Comparison of ENCODE assay signal across 8 mouse cellular contexts in the genomic region with DNA sequence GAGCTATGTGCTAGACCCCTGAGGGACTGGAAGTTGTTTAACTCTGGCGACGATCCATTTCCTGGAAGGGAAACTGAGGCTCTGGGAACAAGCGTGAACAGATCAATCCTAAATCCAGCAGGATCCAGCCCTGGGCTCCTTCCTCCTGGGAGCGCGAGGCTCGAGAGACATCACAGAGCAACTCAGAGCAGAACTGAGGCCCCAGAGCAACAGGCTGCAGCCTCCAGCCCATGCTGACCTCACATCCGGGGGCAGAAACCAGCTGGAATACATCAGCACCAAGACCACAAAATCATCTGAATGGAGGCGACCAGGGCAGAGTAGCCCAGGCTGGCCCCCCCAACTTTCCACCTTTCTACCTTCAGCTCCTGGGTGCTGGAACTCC. TPM values are rescaled to one million over a fixed set of nuclear protein-coding genes. Genes with fewer than 3 reads are reported as not detected.
A peak's percentile ranks its signal among the peaks of the same experiment; 100 is the strongest.
DNase-seq lines count a peak whose midpoint lies in the region; ATAC-seq and TF ChIP-seq lines count a peak whose summit lies in the region.

No protein-coding gene starts in this region.

- H3K4me3 ChIP-seq in liver, embryonic 11.5 days (ENCODE audit: low read depth, low read length) = no peak overlapping the region
- no peak overlapping the region for H3K4me3 ChIP-seq in liver, postnatal 0 days (ENCODE audit: low read depth, low read length)
- no peak overlapping the region for H3K4me3 ChIP-seq in hindbrain, embryonic 13.5 days
- H3K4me3 ChIP-seq in limb, embryonic 14.5 days (replicated peaks; ENCODE audit: low read length) = peak overlapping the region; percentile 18
- no peak overlapping the region for H3K4me3 ChIP-seq in stomach, embryonic 14.5 days (ENCODE audit: low read depth, low read length)

- H3K9ac ChIP-seq in liver, embryonic 11.5 days (ENCODE audit: low read depth, low read length) = no peak overlapping the region
- H3K9ac ChIP-seq in liver, postnatal 0 days (replicated peaks) = no peak overlapping the region
- 0 out of 2 replicates have a peak overlapping the region, but pooled peaks have one; percentile 25 for H3K9ac ChIP-seq in hindbrain, embryonic 13.5 days
- no peak overlapping the region for H3K9ac ChIP-seq in limb, embryonic 14.5 days (ENCODE audit: low read depth, low read length, severe bottlenecking)
- no peak overlapping the region for H3K9ac ChIP-seq in stomach, embryonic 14.5 days (replicated peaks; ENCODE audit: low read depth, low read length)

- no peak for TF ChIP-seq POLR2A in limb, embryonic 14.5 days (IDR thresholded peaks at IDR 0.05; ENCODE audit: borderline replicate concordance, extremely low read depth, insufficient read depth, insufficient read length)

- no peak for TF ChIP-seq CTCF in liver, postnatal 0 days (IDR thresholded peaks at IDR 0.05; ENCODE audit: low read depth)

- ATAC-seq in liver, embryonic 11.5 days (replicated peaks; ENCODE audit: low FRiP score) = no peak
- ATAC-seq in liver, postnatal 0 days = no peak
- 0 out of 2 replicates have a peak, but pooled peaks have one; percentile 12 for ATAC-seq in hindbrain, embryonic 13.5 days (ENCODE audit: low FRiP score)
- ATAC-seq in limb, embryonic 14.5 days (ENCODE audit: low FRiP score, low read depth) = no peak
- no peak; the same call in 1 of the 2 replicates for ATAC-seq in stomach, embryonic 14.5 days (ENCODE audit: insufficient number of reproducible peaks, insufficient read depth, low FRiP score, low read depth)

- no peaks in the 10 kb centered on the region for H3K4me1 ChIP-seq in liver, embryonic 11.5 days (replicated peaks; ENCODE audit: control insufficient read depth, insufficient read depth, low read length)
- H3K4me1 ChIP-seq in liver, postnatal 0 days (ENCODE audit: insufficient read depth) = no peaks in the 10 kb centered on the region
- peaks cover 27% of the 10 kb centered on the region for H3K4me1 ChIP-seq in hindbrain, embryonic 13.5 days (replicated peaks)
- H3K4me1 ChIP-seq in limb, embryonic 14.5 days (ENCODE audit: control insufficient read depth, insufficient read depth, low read length) = peaks cover 29% of the 10 kb centered on the region
- H3K4me1 ChIP-seq in stomach, embryonic 14.5 days (ENCODE audit: control insufficient read depth, insufficient read depth, low read length) = peaks cover 13% of the 10 kb centered on the region; the same call in 1 of the 2 replicates

- TF ChIP-seq EP300 in liver, postnatal 0 days (IDR thresholded peaks at IDR 0.05; ENCODE audit: low read depth) = no peak

- peaks cover 32% of the 10 kb centered on the region for H3K27me3 ChIP-seq in liver, embryonic 11.5 days (replicated peaks; ENCODE audit: control insufficient read depth, insufficient read depth, low read length)
- peaks cover 12% of the 10 kb centered on the region for H3K27me3 ChIP-seq in liver, postnatal 0 days (ENCODE audit: insufficient read depth, low read length)
- H3K27me3 ChIP-seq in hindbrain, embryonic 13.5 days = peaks cover 29% of the 10 kb centered on the region
- 0 out of 2 replicates have a peak, but pooled peaks cover 11% of the 10 kb centered on the region for H3K27me3 ChIP-seq in limb, embryonic 14.5 days (ENCODE audit: control insufficient read depth, insufficient read depth, low read length)
- H3K27me3 ChIP-seq in stomach, embryonic 14.5 days (ENCODE audit: control insufficient read depth, insufficient read depth, low read length) = no peaks in the 10 kb centered on the region

- 0 out of 2 replicates have a peak, but pooled peaks cover 6% of the 10 kb centered on the region for H3K9me3 ChIP-seq in liver, embryonic 11.5 days (ENCODE audit: control insufficient read depth, low read length)
- H3K9me3 ChIP-seq in liver, postnatal 0 days (ENCODE audit: low read length) = no peaks in the 10 kb centered on the region
- H3K9me3 ChIP-seq in hindbrain, embryonic 13.5 days = no peaks in the 10 kb centered on the region
- H3K9me3 ChIP-seq in limb, embryonic 14.5 days (ENCODE audit: control insufficient read depth, low read length) = no peaks in the 10 kb centered on the region
- no peaks in the 10 kb centered on the region for H3K9me3 ChIP-seq in stomach, embryonic 14.5 days (ENCODE audit: control insufficient read depth, low read depth, low read length)

- no peak overlapping the region for H3K27ac ChIP-seq in liver, embryonic 11.5 days (ENCODE audit: low read depth, low read length)
- no peak overlapping the region for H3K27ac ChIP-seq in liver, postnatal 0 days (ENCODE audit: low read depth)
- H3K27ac ChIP-seq in hindbrain, embryonic 13.5 days = peak overlapping the region; percentile 30
- no peak overlapping the region for H3K27ac ChIP-seq in limb, embryonic 14.5 days (replicated peaks; ENCODE audit: low read depth, low read length)
- H3K27ac ChIP-seq in stomach, embryonic 14.5 days (ENCODE audit: low read length) = no peak overlapping the region; the same call in 1 of the 2 replicates

- no peaks in the 10 kb centered on the region for H3K36me3 ChIP-seq in liver, embryonic 11.5 days (ENCODE audit: control insufficient read depth, insufficient read depth, low read length)
- H3K36me3 ChIP-seq in liver, postnatal 0 days (replicated peaks; ENCODE audit: insufficient read depth, low read length) = no peaks in the 10 kb centered on the region
- H3K36me3 ChIP-seq in hindbrain, embryonic 13.5 days = no peaks in the 10 kb centered on the region
- no peaks in the 10 kb centered on the region for H3K36me3 ChIP-seq in limb, embryonic 14.5 days (ENCODE audit: control insufficient read depth, insufficient read depth, low read length)
- H3K36me3 ChIP-seq in stomach, embryonic 14.5 days (ENCODE audit: control insufficient read depth, insufficient read depth, low read length) = no peaks in the 10 kb centered on the region

- WGBS in liver, embryonic 11.5 days = 10% methylated on average over 8 of the region's 8 CpGs
- 19% methylated on average over 8 of the region's 8 CpGs for whole genome bisulfite sequencing in liver, postnatal 0 days (ENCODE audit: insufficient replicate concordance)
- WGBS in hindbrain, embryonic 13.5 days = 32% methylated on average over 8 of the region's 8 CpGs
- 6% methylated on average over 7 of the region's 8 CpGs for WGBS in limb, embryonic 14.5 days
- 15% methylated on average over 8 of the region's 8 CpGs for WGBS in stomach, embryonic 14.5 days

- DNase-seq in liver, embryonic 11.5 days (ENCODE audit: low spot score) = no peak
- DNase-seq in liver, postnatal 0 days = no peak
- no peak for DNase-seq in limb, embryonic 14.5 days (ENCODE audit: low spot score)
- DNase-seq in gastrocnemius, postnatal 36 days = no peak
- DNase-seq in left cerebral cortex, adult 8-10 months (ENCODE audit: low spot score in 2 of 2) = no peak
- no peak for DNase-seq in thymus, postnatal 14 days

- H3K4me2 ChIP-seq in liver, embryonic 11.5 days = peak overlapping the region; percentile 29; the same call in 1 of the 2 replicates
- no peak overlapping the region for H3K4me2 ChIP-seq in liver, postnatal 0 days (ENCODE audit: low read depth, low read length)
- peak overlapping the region; percentile 39 for H3K4me2 ChIP-seq in hindbrain, embryonic 13.5 days
- H3K4me2 ChIP-seq in limb, embryonic 14.5 days (replicated peaks; ENCODE audit: low read depth, low read length, severe bottlenecking) = peak overlapping the region; percentile 29; the same call in 1 of the 2 replicates
- peak overlapping the region; percentile 37 for H3K4me2 ChIP-seq in stomach, embryonic 14.5 days (replicated peaks; ENCODE audit: low read depth, low read length)

- intact Hi-C loops in gastrocnemius, postnatal 36 days (cut with DNase I) = no loop called here

RNA-seq across cellular contexts. Expression of gene Fam222a, which starts 29.8 kb away (rescaled TPM):
- 2.2 and 2.3 TPM in 2 replicates for polyA plus RNA-seq in liver, embryonic 11.5 days (2014; fragmentation: Nextera tagmentation; extraction: Ambion mirVana)
- polyA plus RNA-seq in liver, postnatal 0 days (2015; fragmentation: Nextera tagmentation; extraction: Ambion mirVana) = 0.80 and 1.8 TPM in 2 replicates
- 5.8 and 6.4 TPM in 2 replicates for polyA plus RNA-seq in hindbrain, embryonic 13.5 days (2015; fragmentation: Nextera tagmentation; extraction: Ambion mirVana)
- polyA plus RNA-seq in limb, embryonic 14.5 days (2012; rRNA removed) = 1.5 and 2.2 TPM in 2 replicates
- polyA plus RNA-seq in limb, embryonic 14.5 days (2014; fragmentation: Nextera tagmentation; extraction: Ambion mirVana) = 0.86 and 1.1 TPM in 2 replicates
- 2.8 and 2.9 TPM in 2 replicates for polyA plus RNA-seq in stomach, embryonic 14.5 days (2014; fragmentation: Nextera tagmentation; extraction: Ambion mirVana)
- under 1 TPM; 0.22 to 0.28 TPM for total RNA-seq in gastrocnemius, postnatal 36 days (2021)
- 10 to 100 TPM in 3 of 4 experiments, 1 to 10 TPM in 1; 8.6 to 12.8 (median 11.6) TPM for total RNA-seq in left cerebral cortex, adult 8-10 months (2022)
